Mouse (Mus musculus) gastrocnemius, adult 2 months (tissue): ENCODE data around the gene Nags. TPM values are rescaled to one million over a fixed set of nuclear protein-coding genes. Genes with fewer than 3 reads are reported as not detected.

ENCODE experiments used
- DNase-seq: peaks from one replicate; pipeline ENCODE4 v3.0.0; 2022
- H3K27ac ChIP-seq: fragments of 200-600 bp; 2 replicates; pipeline ENCODE4 v1.8.1; 2022; ENCODE audit warnings: mild to moderate bottlenecking
- H3K4me3 ChIP-seq: fragments of 200-600 bp; 2 replicates; pipeline ENCODE4 v1.8.1; 2022; ENCODE audit warnings: mild to moderate bottlenecking, moderate library complexity
- CTCF ChIP-seq: fragments of 200-600 bp; IDR thresholded peaks from 2 replicates; pipeline ENCODE4 v1.8.1; 2022; ENCODE audit warnings: antibody characterized with exemption, mild to moderate bottlenecking, moderate library complexity
- intact Hi-C: fragments of 180-260 bp; cut with DNase I; formaldehyde crosslinking; loops from one replicate; pipeline ENCODE4 v1.15.1; 2025
- total RNA-seq, 2 experiments: library from RNA; stranded (reverse); gene quantifications; 2 replicates each; pipeline ENCODE4 v1.2.3; 2021

The Nags gene
- total RNA-seq, 2 experiments from 2014 or later, result not detected

DNA sequence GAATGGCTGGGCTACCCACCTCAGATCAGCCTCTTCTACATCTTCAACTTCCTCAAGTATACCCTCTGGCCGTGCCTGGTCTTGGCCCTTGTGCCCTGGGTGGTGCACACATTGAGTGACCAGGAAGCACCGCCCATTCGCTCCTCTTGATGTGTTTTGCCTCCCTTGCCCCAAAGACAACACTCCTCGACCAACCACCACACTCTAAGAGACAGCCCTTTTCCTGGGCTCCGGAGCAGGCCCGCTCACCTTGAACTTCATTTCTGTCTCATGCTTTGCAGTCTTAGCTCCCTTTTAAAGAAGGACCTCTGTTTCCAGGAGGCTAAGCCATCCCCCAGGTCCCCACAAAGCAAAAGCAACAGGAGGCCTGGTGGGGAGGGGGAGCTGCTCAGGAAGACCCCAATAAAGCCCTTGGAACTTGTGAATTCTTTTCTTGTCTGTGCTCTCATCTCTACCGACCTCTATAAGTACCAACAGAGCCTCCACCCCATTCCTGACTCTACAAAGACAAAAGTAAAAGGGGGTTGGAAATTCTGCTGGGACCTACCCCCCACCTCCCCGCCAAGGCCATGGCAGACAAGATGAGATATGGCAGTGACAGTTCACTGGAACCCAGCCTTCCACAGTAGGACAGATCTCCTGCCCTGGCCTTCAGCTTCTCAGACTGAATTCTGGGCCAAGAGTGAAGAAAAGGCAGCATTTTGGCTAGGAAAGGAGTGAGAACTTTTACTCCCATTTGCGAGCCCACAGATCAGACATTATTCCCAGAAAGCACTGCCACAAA is 48.5 kb downstream of the Nags start:
- intact Hi-C loops, result no loop called here
- no peak overlapping the region for H3K27ac ChIP-seq
- H3K4me3 ChIP-seq, result no peak overlapping the region
- no peak for DNase-seq
- no peak for TF ChIP-seq CTCF

DNA sequence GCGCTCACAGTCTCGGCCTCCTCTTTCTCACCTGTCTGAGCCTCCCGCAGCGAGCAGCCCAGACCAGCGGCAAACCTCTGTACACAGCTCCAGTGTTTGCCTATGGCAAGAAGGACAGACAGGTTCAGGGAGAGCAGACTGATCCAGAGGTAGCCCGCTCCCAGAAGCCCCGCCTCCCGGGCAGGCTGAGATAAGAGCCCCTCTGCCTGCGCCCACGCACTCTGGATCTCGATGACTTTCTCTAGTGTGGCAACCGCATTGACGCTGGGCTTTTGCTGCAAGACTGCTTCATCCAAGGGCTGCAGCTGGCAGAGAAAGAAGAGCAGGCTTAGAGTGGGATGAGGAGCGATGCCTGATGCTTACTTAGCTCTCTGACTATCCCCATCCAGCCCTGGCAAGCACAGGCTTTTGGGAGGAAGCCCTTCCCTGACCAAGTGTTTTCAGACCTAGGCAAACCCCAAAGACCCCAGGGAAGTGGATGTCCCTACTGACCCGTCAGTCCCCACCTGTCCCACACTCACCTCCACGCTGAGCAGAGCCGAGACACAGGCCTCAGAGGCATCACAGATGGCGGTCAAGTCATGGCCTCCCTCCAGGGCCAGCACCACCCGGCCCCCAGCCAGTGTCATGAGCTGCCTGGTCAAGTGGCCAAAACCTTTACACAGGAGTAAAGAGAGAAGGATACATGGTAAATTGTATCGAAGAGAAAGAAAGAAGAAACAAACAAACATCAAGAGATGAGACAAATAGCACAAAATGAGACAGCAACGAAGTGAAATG is 50.9 kb downstream of the Nags start:
- TF ChIP-seq CTCF, result no peak
- intact Hi-C loops, result no loop called here
- DNase-seq, result no peak
- Histone ChIP-seq H3K27ac (no peak overlapping the region), H3K4me3 (no peak overlapping the region)

GRCm38 (mm10) chr11:102198245-102198644 is 52.9 kb downstream of the Nags start:
- no peak for TF ChIP-seq CTCF
- no peak overlapping the region for H3K27ac ChIP-seq
- intact Hi-C loops, result no loop called here
- H3K4me3 ChIP-seq, result no peak overlapping the region
- no peak for DNase-seq

Other genes starting within 250 kb of the Nags start
- gene Sost, start 178.5 kb upstream of the Nags start, total RNA-seq, result not detected
- not detected for gene Cfap97d1, start 161.2 kb upstream of the Nags start, total RNA-seq
- gene Dusp3, start 158.5 kb upstream of the Nags start, total RNA-seq, result 100 to 1,000 TPM; 123 to 129 TPM
- gene Mpp3, start 117.1 kb upstream of the Nags start, total RNA-seq, result 10 to 100 TPM; 19.4 to 34.7 TPM
- 10 to 100 TPM; 17.6 to 18.9 TPM for gene Cd300lg, start 104.0 kb upstream of the Nags start, total RNA-seq
- 1 to 10 TPM; 1.2 TPM for gene Mpp2, start 57.0 kb upstream of the Nags start, total RNA-seq
- not detected for gene Ppy, start 44.2 kb upstream of the Nags start, total RNA-seq
- gene Pyy, start 37.7 kb upstream of the Nags start, total RNA-seq, result not detected
- 10 to 100 TPM in 1 of 2 experiments, 1 to 10 TPM in 1; 9.8 to 10.2 TPM for gene Tmem101, start 10.9 kb downstream of the Nags start, total RNA-seq
- 100 to 1,000 TPM in 1 of 2 experiments, 10 to 100 TPM in 1; 95.3 to 106 TPM for gene Lsm12, start 39.8 kb downstream of the Nags start, total RNA-seq
- gene G6pc3, start 44.1 kb downstream of the Nags start, total RNA-seq, result 10 to 100 TPM; 50.3 to 53.0 TPM
- gene Hdac5, start 84.7 kb downstream of the Nags start, total RNA-seq, result 10 to 100 TPM; 78.3 to 78.7 TPM
- not detected for gene BC030867, start 103.4 kb downstream of the Nags start, total RNA-seq
- gene Asb16, start 123.2 kb downstream of the Nags start, total RNA-seq, result 10 to 100 TPM; 78.2 to 80.4 TPM
- gene Tmub2, start 139.4 kb downstream of the Nags start, total RNA-seq, result 10 to 100 TPM; 13.9 to 15.7 TPM
- gene Atxn7l3, start 151.1 kb downstream of the Nags start, total RNA-seq, result 10 to 100 TPM; 12.0 to 12.6 TPM
- gene Ubtf, start 174.2 kb downstream of the Nags start, total RNA-seq, result 10 to 100 TPM; 37.8 to 40.4 TPM
- under 1 TPM in 1 of 2 experiments, not detected in 1; 0.06 TPM for gene Slc4a1, start 220.7 kb downstream of the Nags start, total RNA-seq
- not detected for gene Rundc3a, start 247.9 kb downstream of the Nags start, total RNA-seq